Mouse (Mus musculus) embryo, embryonic 9.5 days (tissue): ENCODE data around the gene Hif1an.

Source experiments
- DNase-seq: peaks from one replicate; pipeline ENCODE4 v3.0.0-alpha.2; 2017; ENCODE audit errors: extremely low spot score

Gene Hif1an

DNA sequence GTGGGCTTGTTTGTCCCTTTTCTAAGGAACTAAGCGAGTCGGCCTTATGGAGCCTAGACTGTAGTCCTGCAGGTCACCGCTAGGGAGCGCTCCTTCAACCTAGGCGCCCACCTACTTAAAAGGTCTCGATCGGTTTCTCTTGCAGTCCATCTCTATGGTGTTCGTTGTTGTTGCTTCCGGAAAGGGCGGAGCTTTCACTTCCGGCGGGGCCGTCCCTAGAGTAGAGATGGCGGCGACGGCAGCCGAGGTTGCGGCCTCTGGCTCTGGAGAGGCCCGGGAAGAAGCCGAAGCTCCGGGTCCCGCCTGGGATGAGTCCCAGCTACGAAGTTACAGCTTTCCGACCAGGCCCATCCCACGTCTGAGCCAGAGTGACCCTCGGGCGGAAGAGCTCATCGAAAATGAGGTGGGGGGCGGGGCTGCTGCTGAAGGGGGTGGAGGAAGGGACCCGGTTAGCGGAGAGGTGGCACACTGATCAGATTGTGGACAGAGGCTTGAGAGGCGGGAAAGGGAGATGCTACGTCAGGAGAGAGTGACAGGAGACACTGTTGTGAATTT lies at the start of gene Hif1an:
Gene Hif1an (plus strand): TSS at position 199 of the 555 bp plus-strand sequence.
- peak; percentile 95 for DNase-seq

DNA sequence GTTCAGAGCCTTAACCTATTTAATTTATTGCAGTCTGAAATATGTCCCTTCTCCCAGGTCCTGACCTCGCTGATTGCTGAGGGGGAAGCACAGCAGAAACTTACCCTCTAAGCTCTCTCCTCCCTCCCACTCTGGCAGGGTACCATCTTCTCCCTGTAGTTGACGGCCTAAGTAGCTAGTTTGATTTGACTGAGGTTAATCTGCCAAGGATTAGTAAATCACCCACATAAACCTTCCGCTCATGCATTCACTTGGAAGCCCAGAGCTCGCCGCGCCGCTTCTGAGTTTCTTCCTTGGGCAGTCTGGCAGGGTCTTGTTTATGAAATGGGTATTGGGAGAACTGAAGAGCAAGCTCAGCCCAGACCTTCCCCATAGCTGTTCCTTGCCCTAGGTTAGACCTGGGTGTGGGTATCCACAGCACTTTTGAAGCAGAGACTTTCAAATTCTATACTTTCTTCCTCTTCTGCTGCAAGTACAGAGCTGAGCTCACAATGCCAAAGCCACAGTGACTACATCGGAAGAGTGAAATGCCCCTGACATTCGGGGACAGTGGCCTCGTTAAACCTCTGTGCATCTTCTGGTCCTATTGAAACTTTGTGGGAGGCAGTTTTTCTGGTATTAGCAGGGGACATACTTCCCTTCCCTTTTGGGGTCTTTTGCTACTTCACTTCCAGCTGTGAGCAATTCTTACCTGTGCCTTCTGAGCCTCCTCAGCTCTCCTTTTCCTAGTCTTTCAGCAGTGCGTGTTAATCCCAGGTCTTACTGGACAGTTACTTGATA lies 49.4 kb upstream of the Hif1an start:
- DNase-seq, result no peak

DNA sequence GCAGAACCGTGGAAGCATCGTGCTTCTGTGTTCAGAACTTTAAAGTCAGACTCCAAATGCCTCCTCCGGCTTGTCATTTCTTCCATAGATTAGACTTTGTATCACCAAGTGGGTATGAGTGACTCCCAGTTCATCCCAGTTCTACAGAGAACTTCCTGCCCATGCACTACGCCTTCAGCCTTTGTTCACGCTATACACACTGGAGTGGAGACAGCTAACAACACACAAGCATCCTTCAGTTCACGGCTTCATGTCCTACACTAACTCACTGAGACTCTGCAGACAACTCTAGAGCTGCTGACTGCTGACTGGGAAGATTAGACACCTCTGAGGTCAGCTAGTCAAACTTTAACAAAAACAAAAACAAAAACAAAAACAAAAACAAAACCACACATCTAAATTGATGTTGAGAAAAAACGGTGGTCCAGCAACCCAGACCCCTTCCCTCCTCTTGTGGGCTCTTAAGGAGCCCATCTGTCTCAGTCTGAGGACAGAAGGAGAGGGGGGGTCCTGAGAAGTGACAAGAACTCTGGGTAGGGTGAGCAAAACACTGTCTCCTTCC lies 48.6 kb upstream of the Hif1an start:
- DNase-seq, result no peak

DNA sequence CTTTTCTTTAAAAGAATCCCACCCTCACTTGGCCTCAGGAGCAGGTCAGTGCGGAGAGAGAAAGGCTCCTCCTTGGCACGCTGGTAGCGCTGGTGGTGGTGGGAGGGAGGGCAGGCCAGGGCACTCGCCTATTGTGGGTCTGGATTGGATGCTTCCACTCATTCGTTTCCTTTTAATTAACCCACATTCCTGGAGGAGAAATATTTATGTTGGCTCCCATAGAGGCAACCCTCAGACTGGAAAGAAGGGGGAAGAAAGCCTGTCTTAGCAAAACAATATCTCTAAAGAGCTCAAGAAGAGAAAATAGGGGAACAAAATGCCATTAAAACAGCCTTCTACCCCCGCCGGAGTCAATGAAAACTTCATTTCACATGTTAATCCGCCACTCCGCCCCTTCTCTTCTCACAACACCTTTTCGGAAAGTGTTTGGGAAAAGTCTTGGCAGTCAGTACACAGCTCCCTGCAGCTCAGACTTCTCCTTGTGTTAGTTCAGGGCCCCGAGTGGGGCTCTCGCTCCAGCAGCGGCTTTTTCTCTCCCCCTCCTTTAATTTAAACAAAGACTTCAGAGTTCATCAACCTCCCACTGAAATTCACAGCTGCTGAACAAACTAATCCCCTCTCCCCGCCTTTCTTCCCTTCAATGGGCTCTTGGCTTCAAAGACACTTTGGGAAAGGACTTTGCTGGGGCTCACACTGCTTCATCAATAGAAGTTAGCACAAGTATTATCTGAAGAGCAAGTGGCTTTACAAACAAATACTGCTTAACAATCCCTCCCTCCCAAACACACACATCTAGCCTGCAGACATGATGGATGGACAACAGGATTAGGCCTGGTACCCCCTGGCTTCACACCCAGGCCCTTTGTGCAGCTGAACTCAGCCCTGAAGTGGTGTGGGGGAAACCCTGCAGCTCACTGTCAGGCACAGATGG lies 47.9 kb upstream of the Hif1an start:
- peak; percentile 66 for DNase-seq

DNA sequence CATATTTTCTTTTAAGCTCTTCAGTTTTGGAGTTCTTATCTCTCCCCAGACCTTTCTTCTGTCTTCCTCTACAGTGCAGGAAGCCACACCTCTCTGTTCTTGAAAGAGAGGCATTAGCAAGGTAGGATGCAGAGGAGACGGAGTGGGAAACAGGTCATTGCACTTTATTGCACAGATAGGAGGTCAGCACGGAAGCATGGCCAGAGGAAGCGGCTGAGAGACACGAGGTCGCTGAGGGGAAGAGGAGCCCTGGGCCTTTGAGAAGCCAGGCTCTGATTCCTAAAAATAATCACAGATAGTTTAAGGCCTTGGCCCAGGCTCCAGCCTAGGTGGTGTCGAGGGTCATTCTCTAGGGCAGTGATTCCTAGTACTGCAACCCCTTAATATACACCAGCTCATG lies 46.9 kb upstream of the Hif1an start:
- DNase-seq, result no peak

DNA sequence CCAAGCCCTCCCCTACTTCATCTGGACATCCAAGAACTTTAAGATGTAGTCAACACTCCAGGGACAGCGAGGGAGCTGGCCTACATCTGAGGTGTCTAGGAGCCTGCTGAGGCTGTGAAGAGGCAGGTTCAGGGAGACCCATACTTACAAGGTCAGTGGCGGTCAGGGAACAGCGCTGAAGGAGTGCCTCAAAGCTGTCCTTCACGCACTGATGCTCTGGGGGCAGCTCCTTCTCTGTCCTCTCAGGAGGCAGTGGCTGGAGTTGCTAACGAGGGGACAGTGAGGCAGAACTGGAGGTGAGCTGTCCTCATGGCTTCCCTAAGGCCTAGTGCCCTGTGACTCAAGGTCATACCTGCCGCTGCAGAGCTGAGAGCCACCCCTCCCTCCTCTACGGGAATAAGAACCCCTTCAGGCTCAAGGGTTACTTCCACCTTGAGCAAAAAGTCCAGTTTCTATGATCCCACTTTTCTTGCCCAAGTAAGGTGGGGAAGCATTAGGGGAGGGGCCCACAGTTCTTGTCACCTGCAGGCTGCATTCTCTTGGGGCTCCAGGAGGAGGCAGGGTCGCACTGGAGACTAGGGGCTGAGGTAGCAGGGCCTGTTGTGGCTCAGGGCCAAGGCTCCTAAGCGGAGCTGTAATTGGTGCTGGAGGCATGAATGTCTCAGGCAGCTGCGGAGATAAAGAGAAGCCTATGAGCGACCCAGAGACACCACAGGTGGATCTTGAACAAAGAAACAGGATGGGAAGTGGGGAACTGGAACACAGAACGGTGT lies 44.5 kb upstream of the Hif1an start:
- no peak for DNase-seq

DNA sequence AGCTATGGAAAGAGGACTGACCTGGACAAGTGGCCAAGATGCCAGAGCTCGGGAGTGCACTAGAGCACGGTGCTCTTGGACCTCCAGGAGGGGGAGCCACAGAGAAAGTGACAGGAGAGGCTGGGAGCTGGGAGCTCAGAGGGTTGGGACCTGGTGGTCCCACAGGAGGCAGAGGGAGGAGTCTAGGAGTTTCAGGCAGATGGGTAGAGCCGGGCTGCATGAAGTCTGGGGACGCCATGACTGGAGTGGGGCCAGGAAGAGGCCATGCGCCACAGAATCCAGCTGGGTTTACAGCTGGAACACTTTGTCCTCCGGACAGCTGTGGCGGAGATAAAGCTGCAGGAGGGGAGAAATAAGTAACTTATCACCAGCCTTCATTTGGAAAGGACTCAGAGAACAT lies 43.5 kb upstream of the Hif1an start:
- peak; percentile 46 for DNase-seq

DNA sequence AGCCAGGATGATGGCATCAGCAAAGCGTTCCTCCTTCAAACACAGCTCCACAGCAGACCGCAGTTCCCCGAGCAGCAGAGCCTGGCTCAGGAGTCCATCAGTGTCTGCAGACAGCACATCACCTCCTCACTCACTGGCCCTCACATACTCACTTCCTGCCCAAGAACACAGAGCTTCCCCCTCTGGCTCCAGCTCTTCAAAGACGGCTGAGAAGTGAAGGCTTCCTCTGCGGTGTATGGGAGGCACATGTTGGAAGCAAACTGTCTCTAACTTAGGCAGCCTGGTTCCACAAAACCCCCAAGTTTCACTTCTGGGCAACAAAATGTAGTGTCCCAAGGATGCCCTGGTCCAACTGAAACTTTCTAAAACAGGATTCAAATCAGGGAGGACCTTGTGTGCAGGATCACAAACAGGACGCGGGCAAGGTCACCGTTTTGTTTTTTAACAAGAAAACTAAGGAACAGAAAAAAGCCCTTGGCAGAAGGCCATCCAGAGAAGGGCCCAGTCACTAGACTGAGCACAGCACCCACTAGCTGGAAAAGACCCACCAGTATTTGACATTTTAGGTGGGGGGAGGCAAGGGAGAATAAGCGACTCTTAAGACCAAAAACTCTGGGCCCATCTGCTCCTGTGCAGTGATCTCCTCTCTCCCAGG lies 37.0 kb upstream of the Hif1an start:
- DNase-seq, result no peak

DNA sequence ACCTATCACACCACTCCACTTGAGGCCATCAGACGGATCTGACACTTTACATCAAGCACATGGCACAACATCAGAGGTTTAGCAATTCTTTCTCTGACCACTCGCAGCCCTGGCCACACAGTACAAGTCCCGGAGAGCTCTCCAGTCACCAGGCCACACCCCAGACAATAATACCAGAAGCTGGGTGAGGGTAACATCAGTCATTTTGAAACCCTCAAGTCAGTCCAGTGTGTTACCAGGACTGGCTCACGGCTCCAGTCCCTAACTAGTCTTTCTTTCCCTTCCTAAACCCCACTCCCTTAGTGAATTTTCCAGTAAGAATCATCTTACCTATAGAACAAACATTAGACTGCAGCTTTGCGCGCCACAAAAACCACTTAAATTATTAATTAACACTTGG lies 32.6 kb upstream of the Hif1an start:
- DNase-seq, result no peak

DNA sequence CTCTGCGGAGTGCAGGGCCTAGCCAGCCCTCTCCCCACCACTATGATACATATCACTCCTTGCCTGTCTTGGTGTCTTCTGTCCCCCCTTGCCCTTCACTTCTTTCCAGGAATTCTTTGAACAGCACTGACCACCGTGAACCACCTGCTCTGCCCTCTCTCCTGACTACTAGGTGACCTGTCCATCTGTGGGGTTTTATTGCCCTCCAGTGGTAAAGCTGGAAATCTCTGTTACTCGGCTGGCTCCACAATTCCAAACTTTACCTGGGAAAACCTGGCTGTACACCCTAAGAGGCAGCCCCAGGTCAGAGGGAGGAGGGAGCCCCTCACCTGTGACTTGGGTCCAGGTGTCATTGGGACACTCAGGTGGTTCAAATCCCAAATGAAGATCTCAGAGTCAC lies 27.3 kb upstream of the Hif1an start:
- DNase-seq, result peak; percentile 42

DNA sequence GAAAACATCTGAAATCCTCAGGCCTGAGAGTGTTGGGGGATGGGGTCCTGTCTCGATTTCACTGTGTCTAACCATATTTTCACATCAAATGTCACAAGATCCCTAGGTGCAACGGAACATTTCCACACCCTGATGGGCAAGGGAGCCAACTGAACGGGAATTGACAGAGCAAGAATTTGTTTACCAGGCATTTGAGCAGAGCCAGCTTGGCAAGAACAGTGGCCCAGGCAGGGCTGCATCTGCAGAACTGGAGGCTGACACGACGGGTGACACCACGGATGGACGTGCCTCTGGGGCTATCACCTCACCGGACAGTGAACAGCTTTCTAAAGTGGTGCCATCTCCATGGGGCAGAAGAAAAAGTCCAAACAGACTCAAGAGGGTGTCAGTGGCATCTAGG lies 25.2 kb upstream of the Hif1an start:
- no peak for DNase-seq

DNA sequence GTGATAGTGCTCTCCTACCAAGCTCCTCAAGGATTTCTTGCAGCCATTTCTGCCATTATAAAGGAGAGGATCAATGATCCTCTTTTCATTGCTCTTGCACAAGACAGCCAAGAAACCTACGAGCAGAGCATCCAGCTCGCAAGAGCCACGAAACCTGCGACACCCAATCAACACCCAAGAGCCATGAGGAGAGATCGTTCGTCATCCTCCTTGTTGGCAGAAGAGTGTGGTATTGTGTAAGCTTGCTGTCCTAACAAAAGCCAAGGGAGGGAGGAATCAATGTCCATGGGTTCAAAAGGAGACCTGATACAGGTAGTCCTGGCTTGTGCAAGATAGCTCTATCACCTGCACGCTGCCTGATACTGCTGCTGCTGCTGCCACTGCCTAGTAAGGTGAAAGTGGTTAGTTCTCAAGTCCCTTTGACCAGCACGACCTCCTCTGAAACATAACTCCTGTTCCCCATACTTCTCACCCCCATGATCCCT lies 19.9 kb upstream of the Hif1an start:
- no peak for DNase-seq

DNA sequence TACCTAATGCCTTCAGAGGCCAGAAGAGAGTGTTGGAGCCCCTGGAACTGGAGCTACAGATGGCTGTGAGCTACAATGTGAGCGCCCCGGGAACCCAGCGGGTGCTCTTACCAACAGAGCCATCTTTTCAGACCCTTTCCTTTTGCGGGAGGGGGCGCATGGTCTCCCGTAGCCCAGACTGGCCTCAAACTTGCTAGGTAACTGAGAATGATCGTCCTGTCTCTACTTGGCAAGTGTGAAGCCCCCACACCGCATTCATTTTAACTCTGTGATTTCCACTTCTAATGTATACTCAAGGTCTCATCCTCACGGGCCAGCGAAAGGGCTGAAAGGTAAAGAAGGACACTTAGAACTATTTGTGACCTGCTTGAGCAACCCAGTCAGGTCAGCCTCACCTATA lies 18.3 kb upstream of the Hif1an start:
- DNase-seq, result no peak

DNA sequence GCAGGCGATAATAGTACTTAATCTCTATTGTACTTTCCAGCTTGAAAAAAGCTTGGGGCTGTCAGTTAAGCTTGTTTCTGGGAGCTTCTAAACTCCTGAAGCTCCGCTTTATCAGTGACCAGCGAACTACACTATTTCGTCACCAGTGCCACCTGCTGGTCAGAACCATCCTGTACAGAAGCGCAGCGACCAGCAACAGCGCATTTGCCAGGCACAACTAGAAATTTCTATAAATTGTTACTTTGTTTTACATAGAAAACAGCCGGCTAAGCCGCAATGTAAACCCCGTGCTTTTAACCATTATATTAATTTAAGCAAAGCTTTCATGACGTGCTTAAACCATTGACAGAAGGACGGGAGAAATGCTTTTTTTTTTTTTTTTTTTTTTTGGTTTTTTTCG lies 17.9 kb upstream of the Hif1an start:
- peak; percentile 82 for DNase-seq

DNA sequence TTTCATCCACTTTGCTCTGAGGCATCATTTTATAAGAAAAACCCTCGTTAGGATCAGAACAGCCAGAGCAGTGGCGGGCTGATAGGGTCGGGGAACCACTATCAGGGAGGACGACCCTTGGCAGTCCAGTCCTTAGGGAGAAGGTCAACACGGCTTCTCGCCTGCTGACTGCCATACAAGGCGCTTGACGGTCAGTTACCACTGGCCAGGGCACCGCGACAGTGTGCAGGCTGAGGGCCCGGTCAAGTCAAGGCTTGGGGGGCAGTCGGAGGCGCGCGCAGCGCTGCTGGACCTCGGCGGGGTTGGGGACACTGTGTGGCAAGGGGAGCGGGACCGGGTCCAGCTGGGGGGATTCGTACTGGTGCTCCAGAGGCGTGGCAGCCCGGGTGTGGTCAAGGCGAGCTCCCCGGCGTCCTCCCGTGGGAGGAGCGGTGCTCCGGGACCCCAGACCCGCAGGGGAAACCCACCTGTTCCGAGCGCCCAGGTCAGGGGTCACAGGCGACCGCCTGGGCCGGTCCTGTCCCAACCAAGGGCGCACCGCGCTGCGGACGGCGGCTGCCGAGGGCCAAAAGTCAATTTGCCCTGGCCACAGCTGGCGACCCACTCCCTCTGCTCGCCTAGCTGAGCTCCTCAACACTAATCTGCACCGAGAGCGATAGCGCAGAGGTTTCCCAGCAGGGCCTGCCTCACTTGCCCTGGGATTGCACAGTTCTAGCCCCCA lies 17.2 kb upstream of the Hif1an start, which contains the start of gene Sec31b:
Gene Sec31b (minus strand): TSS at position 544 of the 721 bp plus-strand sequence.
- peak; percentile 78 for DNase-seq

DNA sequence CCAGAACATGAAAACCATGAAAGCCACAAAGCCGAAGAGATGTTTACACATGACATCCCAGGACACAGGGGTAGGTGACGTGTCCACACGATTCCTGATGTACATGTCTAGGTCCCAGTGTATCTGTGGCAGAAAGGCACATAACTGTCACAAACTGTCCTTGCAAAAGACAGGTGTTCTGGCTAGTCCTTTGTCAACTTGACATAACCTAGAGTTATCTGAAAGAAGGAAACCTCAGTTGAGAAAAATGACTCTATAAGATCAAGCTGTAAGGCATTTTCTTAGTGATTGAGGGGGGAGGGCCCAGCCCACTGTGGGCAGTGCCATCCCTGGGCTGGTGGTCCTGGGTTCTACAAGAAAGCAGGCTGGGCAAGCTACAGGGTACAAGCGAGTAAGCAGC lies 9.9 kb upstream of the Hif1an start, which contains the start of gene Gm20538:
Gene Gm20538 (minus strand): TSS at position 101 of the 400 bp plus-strand sequence.
- no peak for DNase-seq

DNA sequence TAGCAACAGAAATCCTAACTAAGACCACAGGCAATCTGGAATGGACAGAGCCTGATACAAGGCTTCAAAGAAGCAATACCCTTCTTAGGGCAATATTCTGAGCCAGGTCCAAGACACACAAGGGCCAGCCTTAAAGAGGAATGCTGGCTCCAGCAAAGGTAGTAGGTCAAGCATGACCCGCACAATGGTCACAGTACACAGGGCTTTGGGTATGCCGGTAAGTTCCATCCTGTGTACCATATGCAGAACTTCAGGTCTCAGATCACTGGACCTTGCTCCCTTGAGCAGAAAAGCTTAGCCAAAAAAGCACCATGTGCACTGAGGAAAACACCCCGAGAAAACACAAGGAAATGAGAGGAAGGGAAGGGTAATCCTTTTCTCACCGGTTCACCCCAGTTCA lies 9.4 kb upstream of the Hif1an start:
- no peak for DNase-seq

DNA sequence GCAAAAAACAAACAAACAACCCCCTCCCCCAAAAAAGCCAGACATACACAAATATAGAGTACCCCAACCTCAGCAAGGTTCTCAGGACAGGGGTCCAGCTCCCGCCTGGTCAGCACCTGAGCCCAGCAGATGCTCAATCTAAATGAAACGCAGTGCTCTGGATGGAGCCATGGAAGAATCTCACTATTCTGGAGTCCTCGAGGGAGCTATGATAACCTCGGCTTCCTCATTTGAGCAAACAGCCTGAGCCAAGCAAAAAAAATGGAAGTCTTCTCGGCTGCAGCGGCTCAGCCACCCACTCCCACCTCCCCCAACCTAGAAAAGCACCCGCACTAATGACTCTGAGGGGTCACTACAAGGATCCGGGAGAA lies 8.2 kb upstream of the Hif1an start:
- DNase-seq, result no peak

DNA sequence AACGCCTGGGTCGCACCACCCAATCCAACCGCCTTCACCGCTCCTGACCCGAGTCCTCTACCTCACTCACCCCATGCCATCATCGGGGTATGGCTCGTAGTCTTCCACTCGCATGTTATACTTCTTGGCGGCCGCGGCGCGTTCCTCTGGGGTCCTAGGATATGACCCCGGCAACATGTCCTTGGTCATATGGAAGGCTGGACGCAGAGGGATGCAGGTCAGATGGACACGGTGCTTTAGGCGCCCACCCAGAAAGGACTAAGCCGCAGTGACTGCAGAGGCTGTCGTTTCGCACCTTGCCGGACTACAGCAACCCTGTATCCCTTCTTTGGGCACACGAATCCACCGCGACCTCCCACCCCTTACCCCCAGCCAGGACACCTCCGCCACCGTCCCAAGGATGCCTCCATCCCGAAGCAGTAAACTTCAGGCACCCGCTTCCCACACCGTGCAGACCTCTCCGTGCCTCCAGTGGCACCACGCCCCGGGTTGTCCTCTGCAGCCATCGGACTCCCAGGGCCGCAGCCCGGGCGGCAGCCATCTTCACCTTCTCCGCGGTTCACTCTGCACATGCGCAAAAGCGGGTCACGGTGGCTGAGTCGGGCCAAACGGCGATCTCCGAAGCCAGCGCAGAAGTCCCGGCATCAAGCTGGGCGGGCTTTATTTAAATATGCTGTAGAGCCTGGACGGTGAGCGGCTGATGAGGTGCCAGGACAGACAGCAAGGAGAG lies 7.6 kb upstream of the Hif1an start, which contains the start of gene Ndufb8:
Gene Ndufb8 (minus strand): TSS at position 580 of the 730 bp plus-strand sequence.
- DNase-seq, result peak; percentile 95
